Mouse (Mus musculus): Measurements from ENCODE around the gene Hoxa3.

DNA sequence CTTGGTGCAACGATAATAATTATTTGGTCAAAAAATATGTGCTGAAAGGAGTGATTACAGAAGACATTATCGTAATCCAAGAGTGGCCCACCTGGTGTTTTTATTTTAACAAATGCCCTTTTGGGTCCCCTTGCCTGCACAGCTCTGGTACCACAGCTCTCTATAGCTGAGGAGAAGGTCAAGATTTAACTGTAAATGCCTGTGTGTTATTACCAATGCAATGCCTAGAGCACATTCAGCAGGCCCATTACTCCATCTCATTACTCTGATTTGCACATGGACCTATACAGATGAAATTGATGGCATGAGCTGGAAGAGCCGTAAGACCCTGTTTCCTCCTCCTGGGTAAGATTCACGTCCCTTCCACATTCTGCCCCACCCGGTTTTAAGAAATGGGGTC is 74.0 kb downstream of the Hoxa3 start:
- TF ChIP-seq CTCF (IDR thresholded peaks at IDR 0.05; ENCODE audit: low read depth, low read length): no peak
- TF ChIP-seq POLR2A (IDR thresholded peaks at IDR 0.05; ENCODE audit: borderline replicate concordance, low read depth, low read length): no peak
